Mouse (Mus musculus) brain, embryonic 14.5 days (tissue): Measurements from ENCODE around the gene Btd. TPM values are rescaled to one million over a fixed set of nuclear protein-coding genes. Genes with fewer than 3 reads are reported as not detected.

Source experiments
- DNase-seq: peaks from one replicate; pipeline ENCODE4 v3.0.0-alpha.2; 2011; ENCODE audit warnings: low read depth
- CTCF ChIP-seq: fragments of 200-500 bp; IDR thresholded peaks from 2 replicates; pipeline ENCODE4 v1.5.1; 2012; ENCODE audit warnings: inconsistent platforms, mild to moderate bottlenecking, moderate library complexity, borderline replicate concordance; ENCODE audit not compliant: insufficient read depth, insufficient read length; ENCODE audit errors: extremely low read depth
- POLR2A ChIP-seq: fragments of 200-500 bp; IDR thresholded peaks from 2 replicates; pipeline ENCODE4 v1.6.1; 2012; ENCODE audit warnings: mild to moderate bottlenecking, inconsistent platforms, borderline replicate concordance; ENCODE audit not compliant: poor library complexity, insufficient read depth, insufficient read length, severe bottlenecking; ENCODE audit errors: extremely low read depth
- polyA plus RNA-seq: library from polyadenylated mRNA; depleted of rRNA; stranded (reverse); fragments of >200 nt; gene quantifications from 2 replicates; pipeline ENCODE4 v1.2.3, GENCODE M21; 2012

The Btd gene
- polyA plus RNA-seq, 1 experiment: 25.2 TPM

DNA sequence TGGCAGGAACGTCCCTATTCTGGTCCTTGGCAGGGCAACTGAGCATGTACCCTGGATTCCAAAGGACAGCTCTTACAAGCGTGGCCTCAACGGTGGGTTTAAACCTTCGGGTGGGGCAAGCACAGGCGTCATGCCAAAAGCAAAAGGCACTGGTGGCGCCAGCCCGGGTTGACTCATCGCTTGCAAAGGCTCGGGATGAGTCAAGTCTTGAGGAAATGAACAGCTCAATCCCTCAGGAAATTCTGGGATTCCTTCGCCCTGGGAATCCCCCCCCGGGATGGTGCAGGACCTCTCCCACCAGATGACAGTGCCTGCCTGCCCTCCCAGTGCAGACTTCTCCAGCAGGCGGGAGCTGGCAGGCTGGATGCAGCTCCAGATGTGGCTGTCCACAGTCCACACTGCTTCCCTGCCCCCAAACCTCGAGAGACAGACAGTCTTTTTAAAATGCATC is 28.4 kb downstream of the Btd start:
- no peak for DNase-seq
- no peak for TF ChIP-seq POLR2A
- no peak for TF ChIP-seq CTCF

DNA sequence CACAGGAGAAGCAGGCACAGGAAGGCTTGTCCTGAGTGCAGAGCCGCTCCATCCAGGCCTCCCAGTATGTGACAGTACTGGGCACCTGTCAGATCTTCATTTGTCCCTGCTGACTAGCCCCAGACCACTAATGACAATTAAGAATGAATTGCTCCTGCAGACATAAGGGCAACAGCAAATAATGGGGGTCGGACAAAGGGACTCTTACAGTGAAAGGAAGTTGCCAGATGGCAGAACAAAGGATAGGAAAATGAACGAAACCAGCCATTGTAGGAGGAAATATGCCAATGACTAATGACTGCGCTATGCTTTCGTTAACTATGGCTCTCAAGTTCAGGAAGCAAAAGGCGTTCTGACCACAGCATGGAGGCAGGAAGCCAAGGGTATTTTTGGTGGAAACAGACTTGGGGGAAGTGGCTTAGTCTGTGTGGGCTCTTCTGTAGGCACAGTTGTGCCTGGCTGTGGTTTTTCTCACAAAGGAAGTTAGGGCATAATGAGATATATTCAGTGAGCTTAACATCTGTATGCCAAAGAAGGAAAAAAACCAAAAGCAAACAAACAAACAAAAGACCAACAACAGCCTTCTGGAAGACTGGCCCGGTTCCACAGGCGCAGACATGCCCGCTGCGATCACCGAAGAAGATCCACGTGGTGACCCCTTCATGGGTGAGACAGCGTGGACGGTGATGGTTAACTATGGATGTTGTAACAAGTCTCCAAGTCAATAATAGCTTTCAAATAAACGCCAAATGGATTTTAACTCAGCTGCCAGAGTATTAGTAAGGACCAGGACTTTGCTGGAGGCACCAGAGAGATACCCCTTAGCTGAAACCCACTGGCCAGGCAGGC is 29.0 kb downstream of the Btd start:
- TF ChIP-seq POLR2A (no peak), CTCF (no peak)
- peak; percentile 89 for DNase-seq

- TF ChIP-seq CTCF: no peak
- TF ChIP-seq POLR2A: no peak
- DNase-seq: no peak
Measured at GRCm38 (mm10) chr14:31671635-31672320, 30.9 kb downstream of the Btd start.

- TF ChIP-seq POLR2A: no peak
- TF ChIP-seq CTCF: no peak
- no peak for DNase-seq
Measured at GRCm38 (mm10) chr14:31680656-31681055, 39.8 kb downstream of the Btd start.

DNA sequence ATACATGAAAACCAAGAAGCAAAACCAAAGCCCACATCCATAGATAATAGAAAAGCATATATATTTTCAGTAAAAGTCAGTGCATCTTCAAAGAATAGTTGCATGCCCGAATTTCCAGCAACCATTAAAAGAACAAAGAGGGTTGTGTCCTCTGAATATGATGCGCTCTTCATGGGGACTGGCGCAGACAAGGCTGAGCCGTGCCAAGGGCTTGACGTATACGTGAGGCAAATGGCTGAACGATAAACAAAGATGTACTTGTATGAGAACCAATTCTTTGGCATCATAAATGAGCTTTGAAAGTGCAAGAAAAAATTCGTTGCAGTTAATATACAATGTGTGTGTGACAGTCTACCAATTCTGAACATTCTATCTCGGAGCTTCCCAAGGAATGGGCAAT is 40.5 kb downstream of the Btd start:
- no peak for DNase-seq
- TF ChIP-seq CTCF: no peak

GRCm38 (mm10) chr14:31681931-31682555 is 41.2 kb downstream of the Btd start:
- no peak for TF ChIP-seq CTCF
- TF ChIP-seq POLR2A: no peak
- DNase-seq: no peak

- no peak for TF ChIP-seq POLR2A
- no peak for TF ChIP-seq CTCF
- no peak for DNase-seq
Measured at GRCm38 (mm10) chr14:31683610-31684009, 42.8 kb downstream of the Btd start.

DNA sequence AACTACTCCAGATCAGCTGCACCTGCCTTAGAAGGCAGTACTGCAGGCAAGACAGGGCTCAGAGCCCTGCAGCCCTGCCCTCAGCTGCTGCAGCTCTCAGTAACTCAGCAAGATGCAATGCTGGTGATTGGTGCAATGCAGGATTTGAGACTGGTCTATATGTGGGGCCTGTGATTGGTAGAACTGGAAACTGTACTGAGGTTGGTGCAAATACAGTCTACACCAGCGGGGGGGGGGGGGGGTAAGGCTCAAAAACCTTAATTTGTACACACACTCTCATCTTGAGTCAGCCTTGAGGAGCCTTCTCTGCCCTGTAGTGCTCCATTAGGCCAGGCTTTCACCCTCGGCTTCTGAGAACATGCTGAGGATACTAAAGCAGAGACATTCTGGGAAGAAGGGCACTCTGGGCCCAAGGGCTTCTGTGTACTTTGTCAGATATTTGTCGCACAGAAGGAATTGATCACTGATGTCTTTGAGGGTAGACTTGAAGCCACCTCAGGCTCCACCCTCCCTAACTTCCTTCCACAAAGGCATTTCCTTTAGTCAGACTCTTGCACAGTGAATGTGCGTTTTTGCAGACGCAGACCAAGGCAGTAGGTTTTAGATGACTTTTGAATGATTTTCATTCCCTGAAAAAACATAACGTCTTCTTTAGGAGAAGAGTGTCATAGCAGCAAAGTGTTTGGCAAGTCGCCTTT is 43.7 kb downstream of the Btd start:
- TF ChIP-seq POLR2A (no peak), CTCF (no peak)
- no peak for DNase-seq

DNA sequence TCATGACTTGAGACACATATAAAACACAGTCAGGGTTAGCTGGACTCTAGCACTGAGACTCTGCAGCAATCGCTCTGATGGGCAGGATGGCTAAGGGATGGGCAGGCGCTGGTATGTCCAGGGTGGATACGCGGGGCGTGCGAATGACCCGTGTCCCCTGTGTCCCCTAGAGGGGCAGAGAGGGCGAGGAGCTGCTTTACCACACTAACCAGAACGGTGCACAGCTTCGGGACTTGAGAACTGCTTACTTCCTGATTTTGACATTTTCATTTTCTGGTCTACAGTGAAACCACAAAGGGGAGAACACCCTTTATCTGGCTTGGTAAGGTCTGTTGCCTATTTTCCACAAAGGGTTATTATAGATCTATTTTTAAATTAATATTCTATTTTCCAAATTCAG is 44.9 kb downstream of the Btd start:
- TF ChIP-seq POLR2A (no peak), CTCF (no peak)
- no peak for DNase-seq

GRCm38 (mm10) chr14:31686231-31686630 is 45.4 kb downstream of the Btd start:
- TF ChIP-seq CTCF: no peak
- no peak for DNase-seq

DNA sequence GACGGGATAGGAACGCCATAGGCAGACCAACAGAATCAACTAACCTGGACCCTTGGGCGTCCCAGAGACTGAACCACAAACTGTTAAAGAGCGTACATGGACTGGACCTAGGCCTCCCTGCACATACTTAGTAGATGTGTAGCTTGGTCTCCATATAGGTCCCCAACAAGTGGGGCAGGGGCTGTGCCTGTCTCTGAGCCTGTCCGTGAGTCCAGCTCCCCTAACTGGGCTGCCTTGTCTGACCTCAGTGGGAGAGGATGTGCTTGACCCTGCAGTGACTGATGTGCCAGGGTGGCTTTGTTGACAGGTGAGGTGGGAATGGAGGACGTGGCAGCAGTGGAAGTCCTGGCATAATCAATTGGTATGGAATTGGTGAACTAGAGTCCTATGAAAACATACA is 51.7 kb downstream of the Btd start:
- TF ChIP-seq POLR2A: no peak
- no peak for TF ChIP-seq CTCF
- DNase-seq: no peak

- TF ChIP-seq CTCF (no peak), POLR2A (no peak)
- no peak for DNase-seq
Measured at GRCm38 (mm10) chr14:31696206-31696984, 55.6 kb downstream of the Btd start.
